Mouse (Mus musculus): Measurements from ENCODE around the gene Dydc1. TPM values are rescaled to one million over a fixed set of nuclear protein-coding genes. Genes with fewer than 3 reads are reported as not detected.

Dydc1 gene
- polyA plus RNA-seq, 1 experiment, result not detected

GRCm38 (mm10) chr14:41098726-41099125, 26.0 kb downstream of the Dydc1 start:
- no peak for DNase-seq (ENCODE audit: low spot score)

GRCm38 (mm10) chr14:41100712-41101111, 28.0 kb downstream of the Dydc1 start:
- DNase-seq (ENCODE audit: low spot score), result no peak

- no peak for DNase-seq (ENCODE audit: low spot score)
Measured at GRCm38 (mm10) chr14:41101242-41101641, 28.5 kb downstream of the Dydc1 start.

GRCm38 (mm10) chr14:41102269-41102668, 29.6 kb downstream of the Dydc1 start:
- no peak for DNase-seq (ENCODE audit: low spot score)

GRCm38 (mm10) chr14:41104853-41105444, 32.2 kb downstream of the Dydc1 start, which contains the start of gene Mat1a:
Gene Mat1a, plus strand, starts transcription at chr14:41105035.
- no peak for DNase-seq (ENCODE audit: low spot score)

GRCm38 (mm10) chr14:41111031-41111668, 38.4 kb downstream of the Dydc1 start:
- DNase-seq (ENCODE audit: low spot score), result no peak

GRCm38 (mm10) chr14:41112944-41113343, 40.2 kb downstream of the Dydc1 start:
- DNase-seq (ENCODE audit: low spot score), result no peak

- no peak for DNase-seq (ENCODE audit: low spot score)
Measured at GRCm38 (mm10) chr14:41116271-41116670, 43.6 kb downstream of the Dydc1 start.

GRCm38 (mm10) chr14:41124683-41125082, 52.0 kb downstream of the Dydc1 start:
- no peak for DNase-seq (ENCODE audit: low spot score)

- DNase-seq (ENCODE audit: low spot score), result no peak
Measured at GRCm38 (mm10) chr14:41127997-41128396, 55.3 kb downstream of the Dydc1 start.

GRCm38 (mm10) chr14:41131540-41131939, 58.8 kb downstream of the Dydc1 start, which contains the start of gene Sftpa1:
Gene Sftpa1, plus strand, starts transcription at chr14:41131782.
- no peak for DNase-seq (ENCODE audit: low spot score)

- no peak for DNase-seq (ENCODE audit: low spot score)
Measured at GRCm38 (mm10) chr14:41137006-41137405, 64.3 kb downstream of the Dydc1 start.

GRCm38 (mm10) chr14:41140686-41141085, 68.0 kb downstream of the Dydc1 start:
- DNase-seq (ENCODE audit: low spot score), result no peak

Other genes starting within 250 kb of the Dydc1 start
- 0.32 and 0.44 TPM in 2 replicates for gene Sh2d4b, start 179.6 kb upstream of the Dydc1 start, polyA plus RNA-seq (2012; rRNA removed)
- gene Tspan14, start 106.1 kb upstream of the Dydc1 start, polyA plus RNA-seq (2012; rRNA removed), result 55.9 and 58.9 TPM in 2 replicates
- gene Fam213a, start 59.1 kb upstream of the Dydc1 start, polyA plus RNA-seq (2012; rRNA removed), result 52.2 and 61.9 TPM in 2 replicates
- gene Dydc2, start 3.7 kb upstream of the Dydc1 start, polyA plus RNA-seq (2012; rRNA removed), result not detected in 2 replicates
- gene Mat1a, start 32.1 kb downstream of the Dydc1 start, polyA plus RNA-seq (2012; rRNA removed), result not detected in 2 replicates
- gene Sftpa1, start 58.9 kb downstream of the Dydc1 start, polyA plus RNA-seq (2012; rRNA removed), result not detected in 2 replicates
- not detected in 2 replicates for gene Mbl1, start 78.5 kb downstream of the Dydc1 start, polyA plus RNA-seq (2012; rRNA removed)
- not detected in 2 replicates for gene Sftpd, start 112.2 kb downstream of the Dydc1 start, polyA plus RNA-seq (2012; rRNA removed)
- gene Gm2832, start 205.9 kb downstream of the Dydc1 start, polyA plus RNA-seq (2012; rRNA removed), result not detected in 2 replicates

Measured in urinary bladder, adult 2 months (tissue).